Mouse (Mus musculus): Measurements from ENCODE around the gene Defa35. TPM values are rescaled to one million over a fixed set of nuclear protein-coding genes. Genes with fewer than 3 reads are reported as not detected.
"Not testable (repeated sequence)": the region's sequence is repeated elsewhere in the genome, so short reads cannot be mapped to it uniquely, and the experiment has no call there.

Gene Defa35
- total RNA-seq (2017), result not detected in 2 replicates

GRCm38 (mm10) chr8:21064738-21065137 is at the start of gene Defa35:
Gene Defa35 (plus strand): TSS chr8:21065038.
- not testable (repeated sequence) for ATAC-seq (ENCODE audit: extremely low read depth, insufficient number of reproducible peaks, low FRiP score, poor library complexity, severe bottlenecking)

GRCm38 (mm10) chr8:21025245-21025644 is 39.6 kb upstream of the Defa35 start, which contains the start of gene Defa21:
Gene Defa21 (plus strand): TSS chr8:21025545.
- ATAC-seq (ENCODE audit: extremely low read depth, insufficient number of reproducible peaks, low FRiP score, poor library complexity, severe bottlenecking), result not testable (repeated sequence)

GRCm38 (mm10) chr8:21054747-21055146 is 10.1 kb upstream of the Defa35 start, which contains the start of gene Defa23:
Gene Defa23 (plus strand): TSS chr8:21055047.
- not testable (repeated sequence) for ATAC-seq (ENCODE audit: extremely low read depth, insufficient number of reproducible peaks, low FRiP score, poor library complexity, severe bottlenecking)

- ATAC-seq (ENCODE audit: extremely low read depth, insufficient number of reproducible peaks, low FRiP score, poor library complexity, severe bottlenecking), result not testable (repeated sequence)
Measured at GRCm38 (mm10) chr8:21084142-21084541, 19.3 kb downstream of the Defa35 start, which contains the start of gene Defa25. Gene Defa25 (plus strand): TSS chr8:21084442.

GRCm38 (mm10) chr8:21093106-21093505 is 28.3 kb downstream of the Defa35 start:
- no peak for ATAC-seq (ENCODE audit: extremely low read depth, insufficient number of reproducible peaks, low FRiP score, poor library complexity, severe bottlenecking)

- ATAC-seq (ENCODE audit: extremely low read depth, insufficient number of reproducible peaks, low FRiP score, poor library complexity, severe bottlenecking), result not testable (repeated sequence)
Measured at GRCm38 (mm10) chr8:21095950-21096349, 31.1 kb downstream of the Defa35 start, which contains the start of gene Gm14851. Gene Gm14851 (minus strand): TSS chr8:21096050.

Other genes with a start within 250 kb of the Defa35 start
- gene Defb33, start 172.4 kb upstream of the Defa35 start, total RNA-seq (2017), result not detected in 2 replicates
- gene Gm15056, start 162.4 kb upstream of the Defa35 start, total RNA-seq (2017), result not detected in 2 replicates
- gene Gm6040, start 143.0 kb upstream of the Defa35 start, total RNA-seq (2017), result not detected in 2 replicates
- not detected in 2 replicates for gene AY761185, start 120.3 kb upstream of the Defa35 start, total RNA-seq (2017)
- gene Defa21, start 39.5 kb upstream of the Defa35 start, total RNA-seq (2017), result not detected in 2 replicates
- gene Defa23, start 10.0 kb upstream of the Defa35 start, total RNA-seq (2017), result not detected in 2 replicates
- not detected in 2 replicates for gene Defa25, start 19.4 kb downstream of the Defa35 start, total RNA-seq (2017)
- gene Gm14851, start 31.0 kb downstream of the Defa35 start, total RNA-seq (2017), result not detected in 2 replicates
- gene Defa30, start 69.6 kb downstream of the Defa35 start, total RNA-seq (2017), result not detected in 2 replicates
- not detected in 2 replicates for gene Defa22, start 97.2 kb downstream of the Defa35 start, total RNA-seq (2017)
- not detected in 2 replicates for gene Defa31, start 126.6 kb downstream of the Defa35 start, total RNA-seq (2017)
- gene Gm15293, start 136.5 kb downstream of the Defa35 start, total RNA-seq (2017), result not detected in 2 replicates
- gene Gm15292, start 184.7 kb downstream of the Defa35 start, total RNA-seq (2017), result not detected in 2 replicates